Mouse (Mus musculus) ES-E14 (cell line): ENCODE measurements around the gene Nol4l. TPM values are rescaled to one million over a fixed set of nuclear protein-coding genes. Genes with fewer than 3 reads are reported as not detected.

Experiments
- DNase-seq: peaks from one replicate; pipeline ENCODE4 v3.0.0-alpha.2; 2013; ENCODE audit warnings: low read depth, low spot score
- H3K27ac ChIP-seq: 2 replicates; pipeline ENCODE4 v1.5.1; 2012; ENCODE audit warnings: low read depth, mild to moderate bottlenecking, low read length, moderate library complexity, mixed read lengths; ENCODE audit not compliant: poor library complexity, insufficient read depth, severe bottlenecking
- H3K36me3 ChIP-seq: 2 replicates; pipeline ENCODE4 v1.6.1; 2012; ENCODE audit warnings: mild to moderate bottlenecking, low read length, moderate library complexity, mixed read lengths; ENCODE audit not compliant: control insufficient read depth, poor library complexity, insufficient read depth, severe bottlenecking
- H3K4me1 ChIP-seq, 2 experiments: fragments of 150-350 bp in 1 of 2; sonication (generic) in 1 of 2; 2 replicates each; pipeline ENCODE4 v1.6.1; 2012; ENCODE audit warnings: low read length in 2 of 2, mild to moderate bottlenecking in 1 of 2, mixed read lengths in 1 of 2; ENCODE audit not compliant: control insufficient read depth in 2 of 2, insufficient read depth in 2 of 2, poor library complexity in 1 of 2
- H3K4me3 ChIP-seq, 2 experiments: fragments of 150-350 bp in 1 of 2; sonication (generic) in 1 of 2; 2 replicates each; pipeline ENCODE4 v1.5.1; 2012; ENCODE audit warnings: low read length in 2 of 2, low read depth in 1 of 2, mild to moderate bottlenecking in 1 of 2, mixed read lengths in 1 of 2; ENCODE audit not compliant: insufficient read depth in 1 of 2, poor library complexity in 1 of 2, severe bottlenecking in 1 of 2
- H3K9ac ChIP-seq: 2 replicates; pipeline ENCODE4 v1.6.1; 2012; ENCODE audit warnings: low read depth, mild to moderate bottlenecking, low read length, mixed read lengths; ENCODE audit not compliant: poor library complexity, insufficient read depth, severe bottlenecking
- H3K9me3 ChIP-seq: fragments of 150-350 bp; sonication (generic); 2 replicates; pipeline ENCODE4 v1.6.1; 2012; ENCODE audit warnings: low read depth, mild to moderate bottlenecking, low read length; ENCODE audit not compliant: control insufficient read depth, insufficient read depth
- CHD2 ChIP-seq: IDR thresholded peaks from 2 replicates; pipeline ENCODE4 v1.6.1; 2014; ENCODE audit warnings: mild to moderate bottlenecking, low read depth, low read length, inconsistent platforms
- HCFC1 ChIP-seq: IDR thresholded peaks from 2 replicates; pipeline ENCODE4 v1.6.1; 2012; ENCODE audit warnings: low read length, inconsistent platforms, borderline replicate concordance; ENCODE audit not compliant: insufficient read depth
- MAFK ChIP-seq: IDR thresholded peaks from 2 replicates; pipeline ENCODE4 v1.6.1; 2014; ENCODE audit warnings: mild to moderate bottlenecking, low read depth, low read length, inconsistent platforms; ENCODE audit not compliant: insufficient read depth
- ZC3H11A ChIP-seq: IDR thresholded peaks from 2 replicates; pipeline ENCODE4 v1.6.1; 2012; ENCODE audit warnings: low read depth, mild to moderate bottlenecking, inconsistent platforms, low read length, borderline replicate concordance
- ZNF384 ChIP-seq: IDR thresholded peaks from 2 replicates; pipeline ENCODE4 v1.6.1; 2012; ENCODE audit warnings: low read depth, low read length, inconsistent platforms
- in situ Hi-C, 2 experiments: fragments of 600-800 bp; cut with MboI; formaldehyde crosslinking; loops; one replicate each; pipeline ENCODE4 v1.15.1; 2025; ENCODE audit warnings: low sequenced_read_pairs in 2 of 2, inconsistent platforms in 1 of 2; ENCODE audit not compliant: unreplicated experiment in 2 of 2
- total RNA-seq: library from RNA; depleted of rRNA; stranded (reverse); fragments of 300-350 nt; gene quantifications from 2 replicates; pipeline ENCODE4 v1.2.3, GENCODE M21; 2012; rRNA removed

Nol4l gene
- 3.8 and 4.3 TPM in 2 replicates for total RNA-seq

- in situ Hi-C loops = no loop called here
- H3K9me3 ChIP-seq = no peaks in the 10 kb centered on the region
- H3K4me1 ChIP-seq = peaks cover 1 to 12% of the 10 kb centered on the region in 2 experiments; a peak in 3 of 4 replicates
- TF ChIP-seq CHD2 (no peak), ZC3H11A (no peak), MAFK (no peak), HCFC1 (no peak), ZNF384 (no peak)
- no peaks in the 10 kb centered on the region for H3K36me3 ChIP-seq
- peak within 1 kb of the TSS; percentile 83 to 88 for H3K4me3 ChIP-seq
- peak within 1 kb of the TSS; percentile 72 for H3K9ac ChIP-seq
- no peak for DNase-seq
- H3K27ac ChIP-seq = no peak within 1 kb of the TSS
These were observed at the start of gene Nol4l for GRCm38 (mm10) chr2:153529931-153530766. TSS of gene Nol4l (minus strand) at chr2:153529971.

GRCm38 (mm10) chr2:153577122-153577521 lies 47.4 kb upstream of the Nol4l start:
- no peaks in the 10 kb centered on the region for H3K9me3 ChIP-seq
- in situ Hi-C loops = loop anchor here in 1 of 2 experiments (25.0 kb wide), 1 partner anchor 90 kb away; the partner anchor contains the start of gene 4930404H24Rik
- H3K9ac ChIP-seq = no peak overlapping the region
- no peaks in the 10 kb centered on the region for H3K36me3 ChIP-seq
- TF ChIP-seq HCFC1 (no peak), CHD2 (no peak)
- peaks cover 5 to 37% of the 10 kb centered on the region in 2 experiments; a peak in 3 of 4 replicates for H3K4me1 ChIP-seq
- no peak overlapping the region for H3K27ac ChIP-seq
- H3K4me3 ChIP-seq = no peak overlapping the region
- no peak for DNase-seq

- H3K9ac ChIP-seq = no peak overlapping the region
- DNase-seq = no peak
- H3K4me3 ChIP-seq = no peak overlapping the region
- no peak overlapping the region for H3K27ac ChIP-seq
- TF ChIP-seq CHD2 (no peak), ZNF384 (no peak), MAFK (no peak), ZC3H11A (no peak), HCFC1 (no peak)
- in situ Hi-C loops = loop anchor here in 1 of 2 experiments (25.0 kb wide), 1 partner anchor 89 kb away; the partner anchor contains the start of gene 4930404H24Rik
- no peaks in the 10 kb centered on the region for H3K9me3 ChIP-seq
- H3K36me3 ChIP-seq = no peaks in the 10 kb centered on the region
- H3K4me1 ChIP-seq = peaks cover 5 to 31% of the 10 kb centered on the region in 2 experiments; a peak in 3 of 4 replicates
These were observed 46.4 kb upstream of the Nol4l start for GRCm38 (mm10) chr2:153576150-153576549.

GRCm38 (mm10) chr2:153575554-153575953 lies 45.8 kb upstream of the Nol4l start:
- TF ChIP-seq MAFK (no peak), CHD2 (no peak), ZNF384 (no peak), HCFC1 (no peak), ZC3H11A (no peak)
- H3K27ac ChIP-seq = no peak overlapping the region

More at GRCm38 (mm10) chr2:153575554-153575953, 45.8 kb upstream of the Nol4l start:
- Histone ChIP-seq H3K4me3 (no peak overlapping the region), H3K36me3 (no peaks in the 10 kb centered on the region), H3K9ac (no peak overlapping the region), H3K9me3 (no peaks in the 10 kb centered on the region), H3K4me1 (peaks cover 5 to 26% of the 10 kb centered on the region in 2 experiments; a peak in 3 of 4 replicates)
- no peak for DNase-seq
- in situ Hi-C loops = loop anchor here in 1 of 2 experiments (25.0 kb wide), 1 partner anchor 88 kb away; the partner anchor contains the start of gene 4930404H24Rik
